Mouse (Mus musculus) cerebellum, adult 9-10 months (tissue): ENCODE measurements around the gene Fcer1g.
"Not testable (repeated sequence)": the region's sequence is repeated elsewhere in the genome, so short reads cannot be mapped to it uniquely, and the experiment has no call there.

Source experiments
- DNase-seq: peaks from one replicate; pipeline ENCODE4 v3.0.0; 2022

Gene Fcer1g

DNA sequence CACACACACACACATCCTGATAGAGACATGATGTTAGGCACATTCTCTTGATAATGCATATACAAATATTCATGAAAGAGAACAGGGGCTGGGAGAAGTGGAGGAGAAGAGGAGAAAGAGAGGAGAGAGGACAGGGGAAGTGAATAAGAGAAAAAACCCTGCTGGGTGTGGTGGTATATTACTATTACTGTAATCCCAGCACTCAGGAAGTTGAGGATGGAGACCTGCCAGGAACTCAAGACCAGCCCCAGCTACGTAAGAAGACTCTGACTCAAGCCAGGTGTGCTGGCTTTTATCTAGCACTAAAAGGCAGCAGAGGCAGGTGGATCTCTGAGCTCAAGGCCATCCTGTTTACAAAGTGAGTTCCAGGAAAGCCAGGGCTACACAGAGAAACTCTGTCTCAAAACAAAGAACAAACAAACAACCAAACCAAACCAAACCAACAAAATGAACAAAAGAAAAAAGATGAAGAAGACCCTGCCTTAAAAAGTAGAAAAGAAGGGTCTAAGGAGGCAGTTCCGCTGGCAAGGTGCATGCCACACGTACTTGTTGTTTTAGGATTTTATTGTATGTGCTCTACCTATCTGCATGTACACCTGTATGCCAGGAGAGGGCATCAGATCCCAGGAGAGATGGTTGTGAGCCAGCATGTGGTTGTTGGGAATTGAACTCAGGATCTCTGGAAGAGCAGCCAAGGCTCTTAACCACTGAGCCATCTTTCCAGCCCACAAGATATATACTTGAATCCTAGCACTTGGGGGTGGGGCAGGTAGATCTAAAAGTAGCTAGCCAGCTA is 29.7 kb upstream of the Fcer1g start:
- DNase-seq: no peak

DNA sequence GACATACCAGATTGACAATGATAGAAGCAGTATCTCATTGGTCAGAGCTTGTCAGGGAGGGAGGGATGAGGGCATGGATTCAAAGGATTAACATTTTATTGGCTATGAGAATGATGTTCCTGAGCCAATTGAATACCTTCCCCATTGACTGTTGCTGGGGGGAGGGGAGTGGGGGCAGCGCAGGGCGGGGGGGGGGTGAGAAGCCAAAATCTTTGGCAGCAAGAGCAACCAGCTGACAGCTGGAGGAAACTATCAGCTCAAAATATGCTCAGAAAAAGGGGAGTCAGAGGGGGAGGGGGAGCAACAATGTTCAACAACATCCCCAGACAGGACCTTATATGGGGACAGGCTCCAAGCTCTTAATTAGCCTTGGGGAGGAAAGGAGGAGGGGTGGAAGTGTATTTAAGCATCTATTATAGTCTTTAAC is 29.0 kb upstream of the Fcer1g start:
- DNase-seq: no peak

DNA sequence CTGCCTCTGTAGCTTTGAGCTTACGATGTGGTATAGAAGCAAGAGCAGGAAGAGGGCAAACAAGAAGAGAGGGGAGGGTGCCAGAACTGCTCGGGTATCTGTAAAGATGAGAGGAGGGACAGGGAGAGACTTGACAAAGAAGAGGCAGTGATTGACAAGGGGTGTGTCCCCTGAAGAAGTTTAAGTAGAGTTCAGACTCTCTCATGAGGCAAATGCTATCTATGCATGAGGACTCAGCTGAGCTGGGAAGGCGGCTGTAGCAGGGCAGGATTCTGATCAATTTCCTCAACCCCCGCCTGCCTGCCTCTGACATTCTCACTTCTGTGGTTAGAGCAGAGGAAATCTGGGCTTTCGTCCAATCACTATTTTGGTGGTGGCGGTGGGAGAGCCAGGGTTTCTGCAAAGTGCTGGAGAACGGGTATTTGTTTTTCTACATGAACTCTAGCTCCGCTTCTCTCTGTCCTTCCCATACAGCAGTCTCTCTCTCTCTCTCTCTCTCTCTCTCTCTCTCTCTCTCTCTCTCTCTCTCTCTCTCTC is 28.5 kb upstream of the Fcer1g start:
- DNase-seq: no peak

DNA sequence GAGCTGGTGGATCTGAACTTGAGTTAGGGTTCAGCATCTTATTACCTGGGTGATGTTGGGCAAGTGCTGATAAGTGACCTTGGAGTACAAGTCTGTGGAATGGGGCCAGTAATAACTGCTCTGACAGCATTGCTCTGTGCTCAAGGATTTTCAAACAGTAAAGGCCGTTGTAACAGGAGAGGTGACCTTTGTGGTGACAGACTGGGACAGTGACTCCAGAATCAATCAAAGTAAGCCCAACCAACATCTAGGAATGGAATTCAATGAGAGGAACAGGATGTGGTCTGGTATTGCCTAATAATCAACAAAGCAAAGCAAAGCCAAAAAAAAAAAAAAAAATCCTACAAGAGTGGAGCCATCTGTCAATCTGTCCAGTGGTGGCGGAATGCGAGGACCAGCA is 26.2 kb upstream of the Fcer1g start:
- DNase-seq: no peak

DNA sequence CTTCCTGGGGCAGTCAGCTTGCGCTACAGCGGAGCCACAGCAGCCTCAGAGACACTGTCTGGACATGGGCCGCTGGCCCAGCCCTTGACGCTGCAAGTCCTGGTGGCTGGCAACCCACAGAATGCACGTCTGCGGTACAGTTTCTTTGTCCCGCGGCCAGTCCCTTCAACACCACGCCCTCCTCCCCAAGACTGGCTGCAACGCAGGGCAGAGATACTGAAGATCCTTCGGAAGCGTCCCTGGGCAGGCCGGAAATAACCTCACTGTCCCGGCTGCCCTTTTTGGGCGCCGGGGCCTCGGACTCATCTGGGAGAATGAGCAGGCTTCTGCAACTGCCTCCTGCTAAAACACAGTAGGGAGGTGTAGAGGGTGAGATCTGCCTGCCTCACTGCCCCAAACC is 24.8 kb upstream of the Fcer1g start:
- no peak for DNase-seq

DNA sequence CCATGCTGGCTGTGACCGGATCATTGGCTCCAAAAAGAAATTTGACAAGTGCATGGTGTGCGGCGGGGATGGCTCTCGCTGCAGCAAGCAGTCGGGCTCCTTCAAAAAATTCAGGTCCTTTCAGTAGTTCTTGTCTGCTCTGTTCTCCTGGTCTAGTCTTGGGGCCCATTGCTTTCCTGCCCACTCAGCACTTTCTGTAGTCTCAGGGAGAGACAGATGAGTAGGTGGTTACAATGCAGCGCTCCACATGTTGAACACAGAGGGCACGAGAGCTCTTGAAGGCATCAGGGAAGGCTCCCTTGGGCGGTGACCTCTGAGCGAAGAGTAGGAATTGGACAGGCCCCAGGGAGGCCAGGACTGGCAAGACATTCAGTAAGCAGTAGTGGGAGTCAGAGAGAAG is 23.6 kb upstream of the Fcer1g start:
- DNase-seq: no peak

DNA sequence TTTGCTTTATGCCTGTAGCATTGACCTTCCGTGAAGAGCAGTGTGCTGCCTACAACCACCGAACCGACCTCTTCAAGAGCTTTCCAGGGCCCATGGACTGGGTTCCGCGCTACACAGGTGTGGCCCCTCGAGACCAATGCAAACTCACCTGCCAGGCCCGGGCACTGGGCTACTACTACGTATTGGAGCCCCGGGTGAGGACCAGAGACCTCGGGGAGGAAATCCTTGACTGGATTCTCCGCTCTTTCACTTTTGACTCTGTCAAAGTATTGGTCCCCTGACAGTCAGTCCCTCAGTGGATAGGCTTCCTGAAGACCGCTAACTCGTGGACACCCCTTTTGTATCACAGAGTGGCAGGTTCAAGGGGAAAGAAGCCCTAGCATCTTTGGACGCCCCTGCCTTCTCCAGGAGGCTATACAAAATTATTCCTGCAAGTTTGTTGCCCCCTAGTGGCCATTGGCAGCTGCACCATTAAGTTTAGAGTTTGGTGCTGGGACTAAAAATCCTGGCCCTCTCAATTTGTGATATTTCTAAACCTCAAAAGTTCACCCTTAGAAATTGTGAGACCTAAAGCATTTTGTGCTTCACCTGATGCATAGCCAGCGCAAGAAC is 22.9 kb upstream of the Fcer1g start:
- DNase-seq: peak; percentile 72

DNA sequence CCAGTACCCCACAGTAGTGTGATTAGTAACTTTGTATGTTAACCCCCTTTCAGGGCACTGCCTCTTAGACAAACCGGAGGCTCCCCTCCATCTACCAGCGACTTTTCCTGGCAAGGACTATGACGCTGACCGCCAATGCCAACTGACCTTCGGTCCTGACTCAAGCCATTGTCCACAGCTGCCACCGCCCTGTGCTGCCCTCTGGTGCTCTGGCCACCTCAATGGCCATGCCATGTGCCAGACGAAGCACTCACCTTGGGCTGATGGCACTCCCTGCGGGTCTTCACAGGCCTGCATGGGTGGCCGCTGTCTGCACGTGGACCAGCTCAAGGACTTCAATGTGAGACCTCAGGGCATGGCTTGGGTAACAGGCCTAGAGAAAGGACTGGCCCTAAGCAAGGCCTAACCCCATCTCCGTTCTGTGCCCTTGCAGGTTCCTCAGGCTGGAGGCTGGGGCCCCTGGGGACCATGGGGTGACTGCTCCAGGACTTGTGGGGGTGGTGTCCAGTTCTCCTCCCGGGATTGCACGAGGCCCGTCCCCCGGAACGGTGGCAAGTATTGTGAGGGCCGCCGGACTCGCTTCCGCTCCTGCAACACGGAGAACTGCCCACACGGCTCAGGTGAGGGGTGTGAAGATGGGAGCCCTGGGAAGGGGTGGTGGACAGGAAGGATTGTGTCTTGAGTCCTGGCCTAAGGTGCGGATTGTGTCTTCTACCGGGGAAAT is 22.1 kb upstream of the Fcer1g start:
- no peak for DNase-seq

DNA sequence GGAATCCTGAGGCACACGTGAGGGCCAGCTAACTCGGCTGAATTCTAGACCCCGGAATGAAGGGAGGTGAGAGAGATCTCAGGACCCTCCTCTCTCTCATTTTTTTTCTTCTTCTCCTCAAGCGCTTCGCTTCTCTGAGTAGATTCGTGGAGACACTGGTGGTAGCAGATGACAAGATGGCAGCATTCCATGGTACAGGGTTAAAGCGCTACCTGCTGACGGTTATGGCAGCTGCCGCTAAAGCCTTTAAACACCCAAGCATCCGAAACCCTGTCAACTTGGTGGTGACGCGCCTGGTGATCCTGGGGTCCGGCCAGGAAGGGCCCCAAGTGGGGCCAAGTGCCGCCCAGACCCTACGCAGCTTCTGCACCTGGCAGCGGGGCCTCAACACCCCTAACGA is 18.2 kb upstream of the Fcer1g start:
- DNase-seq: no peak

DNA sequence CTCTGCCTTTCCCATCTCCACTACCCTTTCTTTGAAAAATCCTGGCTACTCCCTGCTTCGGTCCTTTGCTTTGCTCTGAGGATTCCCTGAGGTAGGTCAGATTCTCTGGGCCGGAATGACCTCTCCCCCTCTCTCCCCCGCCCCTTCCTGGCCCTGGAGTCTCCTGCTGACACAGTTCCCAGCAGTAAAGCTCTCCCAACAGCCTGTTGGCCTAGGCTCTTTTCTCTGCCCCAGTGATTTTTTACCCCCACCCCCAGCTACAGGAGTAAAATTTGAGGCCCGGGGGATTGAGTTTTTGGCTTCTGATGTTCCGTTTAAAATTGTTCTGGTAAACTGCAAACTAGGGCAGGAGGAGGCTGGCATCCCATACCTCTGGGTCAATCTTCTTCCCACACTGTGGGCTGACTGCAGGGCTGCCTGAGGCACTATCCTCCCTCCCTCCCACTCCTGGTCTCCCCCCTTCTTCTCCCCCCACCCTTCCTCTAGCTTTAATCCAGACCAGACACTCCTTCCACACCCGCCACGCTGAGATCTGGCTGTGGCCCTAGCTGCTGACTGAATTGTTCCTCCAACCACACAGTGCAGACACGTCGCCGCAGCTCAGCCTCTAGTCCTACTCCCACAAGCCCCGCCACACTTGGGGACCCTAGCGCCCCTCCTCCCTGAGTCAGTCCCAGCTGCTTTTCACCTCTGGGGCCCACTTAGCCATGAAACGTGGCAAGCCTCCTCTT is 17.6 kb upstream of the Fcer1g start:
- DNase-seq: no peak

DNA sequence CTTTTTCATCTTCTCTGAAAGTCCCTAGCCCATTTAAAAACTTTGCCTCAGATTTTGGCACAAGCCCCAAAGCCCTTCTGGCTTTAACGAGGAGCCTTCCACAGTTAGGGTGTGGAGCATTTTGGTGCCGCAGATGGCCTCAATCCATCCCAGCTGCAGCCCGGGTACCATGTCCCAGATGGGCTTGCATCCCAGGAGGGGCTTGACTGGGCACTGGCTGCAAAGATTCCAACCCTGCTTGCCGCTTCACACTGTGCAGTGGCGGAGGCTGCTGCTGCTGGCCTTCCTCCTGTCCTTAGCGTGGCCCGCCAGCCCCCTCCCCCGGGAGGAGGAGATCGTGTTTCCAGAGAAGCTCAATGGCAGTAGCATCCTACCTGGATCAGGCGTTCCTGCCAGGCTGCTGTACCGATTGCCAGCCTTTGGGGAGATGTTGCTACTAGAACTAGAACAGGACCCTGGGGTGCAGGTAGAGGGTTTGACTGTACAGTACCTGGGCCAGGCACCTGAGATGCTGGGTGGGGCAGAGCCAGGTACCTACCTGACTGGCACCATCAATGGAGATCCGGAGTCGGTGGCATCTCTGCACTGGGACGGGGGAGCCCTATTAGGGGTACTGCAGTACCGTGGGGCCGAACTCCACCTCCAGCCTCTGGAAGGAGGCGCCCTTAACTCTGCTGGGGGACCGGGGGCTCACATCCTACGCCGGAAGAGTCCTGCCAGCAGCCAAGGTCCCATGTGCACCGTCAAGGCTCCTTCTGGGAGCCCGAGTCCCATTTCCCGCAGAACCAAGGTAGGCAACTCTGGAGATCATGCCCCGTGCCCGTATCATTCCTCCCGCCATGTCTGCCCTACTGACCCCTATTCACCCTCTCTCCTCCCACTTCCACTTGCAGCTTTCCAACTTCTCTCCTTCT is 16.8 kb upstream of the Fcer1g start, which contains the start of gene Ndufs2:
Gene Ndufs2, minus strand, starts transcription at position 709 of the 914 bp plus-strand sequence.
- DNase-seq: no peak

DNA sequence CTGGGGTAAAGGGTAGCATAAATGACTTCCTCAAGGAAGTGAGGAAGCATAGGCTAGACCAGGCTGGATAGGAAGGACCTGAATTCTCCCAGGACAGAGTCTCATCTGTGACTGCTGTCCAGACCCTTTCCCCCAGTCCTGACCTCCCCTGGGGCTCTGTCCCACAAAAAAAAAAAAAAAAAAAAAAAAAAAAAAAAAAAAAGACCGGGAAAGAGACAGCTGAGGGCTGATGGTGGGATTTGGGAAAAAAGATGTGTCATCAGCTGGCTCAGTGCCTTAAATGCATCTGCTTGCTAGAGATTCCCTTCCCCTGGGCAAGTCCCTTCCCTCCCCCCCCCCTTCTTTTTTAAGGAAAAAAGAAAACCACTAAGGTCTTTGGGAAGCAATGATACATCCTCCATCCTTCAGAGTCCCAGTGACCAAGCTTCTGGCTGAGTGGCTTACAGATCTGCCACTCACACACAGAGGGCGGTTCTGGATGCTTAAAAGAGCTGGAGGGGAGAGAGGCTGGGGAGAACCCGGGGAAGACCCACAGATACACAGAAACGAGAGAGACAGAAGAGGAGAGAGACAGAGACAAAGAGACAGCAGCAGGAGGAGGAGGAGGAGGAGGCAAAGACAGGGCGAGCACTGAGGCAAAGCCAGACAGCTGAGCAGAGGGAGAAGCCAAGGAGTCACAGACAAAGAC is 15.9 kb upstream of the Fcer1g start, which contains the start of gene Adamts4:
Gene Adamts4, plus strand, starts transcription at position 509 of the 688 bp plus-strand sequence.
- DNase-seq: no peak

DNA sequence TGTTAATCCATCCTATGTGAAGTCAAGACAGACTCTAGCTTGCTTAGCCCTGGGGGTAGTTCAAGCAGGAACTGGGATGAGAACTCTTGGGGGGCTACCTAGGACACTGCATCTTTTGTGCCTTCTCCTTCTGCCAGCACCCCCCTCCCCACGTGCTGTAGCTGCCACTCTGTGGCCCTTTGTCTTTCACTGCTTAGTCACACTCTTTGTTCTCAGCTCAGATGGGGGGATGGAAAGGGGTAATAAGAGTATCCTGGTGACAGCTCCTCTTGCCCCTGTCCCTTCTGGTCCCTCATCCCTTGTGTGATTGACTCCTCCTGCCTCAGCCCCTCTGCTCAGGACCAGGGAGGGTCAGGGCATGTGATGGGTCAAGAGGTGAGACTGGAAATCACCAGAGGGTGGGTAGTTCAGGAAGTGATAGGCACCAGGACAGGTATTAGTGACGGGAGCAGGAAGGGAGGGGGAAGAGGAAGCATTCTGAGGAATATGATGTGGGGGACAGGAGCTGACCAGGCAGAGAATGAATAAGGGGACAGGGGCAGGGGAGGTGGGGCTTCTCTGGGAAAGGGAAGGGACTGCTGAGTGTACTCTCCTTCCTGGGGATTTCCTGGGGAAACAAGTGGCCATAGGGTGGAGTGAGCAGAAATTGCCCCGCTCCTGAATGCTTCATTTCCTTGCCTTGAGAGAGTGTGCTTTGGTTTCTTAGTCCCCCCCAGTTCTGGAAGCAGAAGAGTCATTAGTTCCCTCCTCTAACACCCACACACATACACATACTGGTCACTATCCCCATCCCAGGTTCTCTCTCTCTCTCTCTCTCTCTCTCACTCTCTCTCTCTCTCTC is 14.4 kb upstream of the Fcer1g start:
- peak; percentile 47 for DNase-seq

DNA sequence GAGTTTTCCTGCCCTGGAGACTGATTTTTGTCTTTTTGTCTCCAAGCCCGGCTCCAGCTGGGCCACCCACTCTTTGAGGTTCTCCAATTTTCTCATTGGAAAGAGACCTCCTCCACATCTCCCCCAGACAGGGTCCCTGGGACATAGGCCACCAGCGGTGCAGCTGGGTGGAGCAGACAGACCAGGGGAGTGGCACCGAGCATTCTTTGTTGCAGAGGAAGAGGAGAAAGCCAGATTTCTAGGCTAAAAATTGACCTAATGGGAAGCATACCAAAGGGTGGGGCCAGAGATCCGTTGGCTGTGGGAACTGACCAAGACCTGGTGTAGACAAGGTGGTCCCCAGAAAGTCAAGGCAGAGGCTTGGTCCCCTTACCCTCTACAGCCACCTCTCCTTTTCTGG is 13.8 kb upstream of the Fcer1g start:
- peak; percentile 55 for DNase-seq

DNA sequence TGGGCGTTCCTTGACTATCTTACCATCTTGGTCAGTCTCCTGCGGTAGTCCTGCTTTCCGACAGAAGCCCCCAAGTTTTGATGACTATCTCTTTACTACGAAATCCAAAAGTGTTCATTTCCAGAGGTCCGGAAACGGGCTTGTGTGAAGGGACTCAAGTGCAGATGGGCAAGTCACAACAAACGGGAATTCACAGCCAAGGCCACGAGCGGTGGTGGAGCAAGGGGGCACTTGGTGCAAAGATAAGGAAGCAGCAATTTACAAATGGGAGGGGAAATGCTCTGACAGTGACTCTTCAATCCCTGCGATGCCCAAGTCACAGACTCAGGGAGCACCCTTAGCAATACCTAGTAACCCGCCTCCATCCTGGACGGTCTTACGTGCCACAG is 13.3 kb upstream of the Fcer1g start:
- DNase-seq: no peak

DNA sequence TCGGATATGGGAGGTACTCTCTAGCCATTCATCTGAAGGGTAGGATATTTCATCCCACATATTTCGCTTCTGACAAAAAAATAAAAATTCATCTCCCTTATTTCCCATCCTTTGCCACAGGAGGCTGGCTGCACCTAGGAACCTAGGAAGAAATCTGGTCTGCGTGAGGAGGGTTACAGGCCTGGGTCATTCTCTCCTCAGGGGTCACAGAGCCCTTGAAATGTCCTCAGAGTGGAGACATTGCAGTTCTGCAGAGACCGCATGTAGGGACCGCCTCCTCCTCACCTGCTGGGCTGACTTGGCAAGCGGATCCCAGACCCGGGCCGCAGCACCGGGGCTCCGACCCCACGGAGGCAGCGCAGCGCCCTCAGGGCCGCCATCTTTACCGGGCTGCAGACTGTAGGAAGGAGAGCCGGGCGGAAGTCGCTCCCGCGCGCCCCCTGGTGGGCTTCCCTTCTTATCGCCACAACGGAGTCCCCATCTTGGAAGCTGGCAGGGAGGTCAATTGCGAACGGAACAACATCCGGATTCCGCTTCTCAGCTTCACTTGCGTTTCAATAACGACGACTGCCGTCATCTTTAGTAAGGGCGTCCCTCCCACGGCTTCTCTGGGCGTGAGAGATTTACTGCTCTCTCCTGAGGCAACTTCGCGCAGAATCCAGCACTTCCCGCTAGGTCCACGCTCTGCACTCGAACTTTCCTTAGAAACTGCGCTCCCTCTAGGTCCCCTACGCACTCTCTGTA is 12.7 kb upstream of the Fcer1g start:
- DNase-seq: peak; percentile 98

DNA sequence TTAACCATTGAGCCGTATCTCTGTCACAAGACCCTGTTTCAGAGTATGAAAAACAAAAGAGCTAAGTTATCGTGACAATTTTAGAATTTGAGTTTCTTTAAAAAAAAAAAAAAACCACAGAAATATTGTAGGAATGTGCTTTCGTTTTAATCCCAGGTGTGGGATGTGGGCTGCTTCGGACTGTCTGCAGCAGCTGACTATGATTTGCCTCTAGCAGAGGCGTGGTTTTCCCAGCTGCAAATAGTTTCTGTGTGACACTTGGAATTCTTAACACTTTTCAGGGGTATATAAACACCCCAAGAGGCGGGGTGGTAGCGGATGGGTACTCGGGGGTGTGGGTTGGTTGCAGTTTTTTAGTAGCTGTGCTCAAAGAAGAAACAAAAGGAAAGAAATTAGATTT is 11.2 kb upstream of the Fcer1g start:
- no peak for DNase-seq

DNA sequence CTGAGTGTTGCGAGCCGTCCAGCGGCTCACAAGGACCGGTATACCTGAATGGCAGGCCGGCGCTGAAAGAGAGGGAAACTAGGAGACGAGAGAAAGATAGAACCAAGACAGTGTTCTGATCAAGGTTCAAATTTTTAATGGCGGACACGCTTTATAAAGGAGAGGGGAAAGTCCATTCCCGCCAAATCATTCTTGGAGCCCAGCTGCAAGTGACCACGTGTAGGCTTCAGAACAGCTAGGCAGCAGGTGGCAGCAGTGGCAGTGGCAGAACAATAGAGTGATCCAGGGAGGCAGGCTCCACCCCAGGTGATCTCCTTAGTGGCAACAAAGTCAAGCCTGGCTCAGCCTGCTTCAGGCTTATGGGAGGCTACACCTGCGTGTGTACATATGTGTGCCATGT is 7.8 kb upstream of the Fcer1g start:
- DNase-seq: not testable (repeated sequence)

DNA sequence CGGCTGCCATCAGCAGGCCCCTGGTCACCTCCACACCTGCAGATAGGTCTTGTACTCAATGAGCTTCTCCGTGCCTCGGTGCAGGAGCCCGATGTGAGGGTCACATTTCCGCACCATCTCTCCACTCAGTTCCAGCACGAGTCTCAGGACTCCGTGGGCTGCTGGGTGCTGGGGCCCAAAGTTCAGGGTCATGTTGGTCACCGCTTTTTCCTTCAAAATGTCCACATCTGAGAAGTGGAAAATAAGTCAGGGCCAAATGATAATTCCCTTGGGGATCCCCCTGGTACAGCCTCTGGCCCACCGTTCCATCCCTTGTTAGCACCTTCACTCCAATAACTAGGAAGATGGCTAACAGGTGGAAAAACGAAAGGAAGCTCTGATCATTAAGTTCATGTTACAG is 6.7 kb upstream of the Fcer1g start:
- no peak for DNase-seq
